Mouse (Mus musculus): Measurements from ENCODE around the gene Gm20388.

GRCm38 (mm10) chr8:122245161-122245560 is 2334.5 kb downstream of the Gm20388 start:
- TF ChIP-seq POLR2A (IDR thresholded peaks at IDR 0.05; ENCODE audit: insufficient read depth, low read depth, low read length) (no peak), CTCF (IDR thresholded peaks at IDR 0.05; ENCODE audit: insufficient read depth, low read depth, low read length) (no peak)

Data from olfactory bulb, adult 2 months (tissue).